Mouse (Mus musculus) erythroblast, embryonic 14.5 days (primary cell): Measurements from ENCODE around the gene Cab39l.

Experiments used
- GATA1 ChIP-seq: IDR thresholded peaks from 2 replicates; pipeline ENCODE4 v1.6.1; 2012; ENCODE audit warnings: low read length, inconsistent platforms, mixed read lengths
- TAL1 ChIP-seq: IDR thresholded peaks from 3 replicates; pipeline ENCODE4 v1.6.1; 2012; ENCODE audit warnings: low read length, inconsistent platforms, mixed read lengths

DNA sequence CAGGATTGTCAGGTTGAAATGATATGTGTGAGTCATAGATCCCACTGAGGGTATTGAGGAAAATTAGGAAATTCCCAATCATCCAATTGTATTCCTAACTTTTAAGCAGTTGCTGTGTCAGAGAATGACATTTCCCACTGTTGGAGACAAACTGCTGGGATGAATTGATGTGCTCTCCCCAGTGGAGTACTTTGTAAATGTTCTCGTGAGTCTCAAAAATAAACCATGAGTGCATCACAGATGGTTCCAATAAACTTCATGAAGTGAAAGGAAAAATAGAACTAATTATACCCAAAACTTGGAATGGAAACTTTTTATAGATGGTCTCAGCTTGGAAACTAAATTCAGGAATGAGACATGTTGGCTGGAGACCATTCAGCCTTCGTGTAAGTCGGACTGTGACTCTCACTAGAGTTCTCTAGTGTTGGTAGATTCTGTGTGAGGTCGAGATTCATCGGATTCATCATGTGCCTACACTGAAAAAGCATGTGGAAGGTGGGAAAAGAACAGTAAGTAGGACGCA, 73.2 kb downstream of the Cab39l start:
- TF ChIP-seq TAL1 (no peak), GATA1 (no peak)
